Comparison of ENCODE assay signal across 10 mouse cellular contexts in the genomic region with DNA sequence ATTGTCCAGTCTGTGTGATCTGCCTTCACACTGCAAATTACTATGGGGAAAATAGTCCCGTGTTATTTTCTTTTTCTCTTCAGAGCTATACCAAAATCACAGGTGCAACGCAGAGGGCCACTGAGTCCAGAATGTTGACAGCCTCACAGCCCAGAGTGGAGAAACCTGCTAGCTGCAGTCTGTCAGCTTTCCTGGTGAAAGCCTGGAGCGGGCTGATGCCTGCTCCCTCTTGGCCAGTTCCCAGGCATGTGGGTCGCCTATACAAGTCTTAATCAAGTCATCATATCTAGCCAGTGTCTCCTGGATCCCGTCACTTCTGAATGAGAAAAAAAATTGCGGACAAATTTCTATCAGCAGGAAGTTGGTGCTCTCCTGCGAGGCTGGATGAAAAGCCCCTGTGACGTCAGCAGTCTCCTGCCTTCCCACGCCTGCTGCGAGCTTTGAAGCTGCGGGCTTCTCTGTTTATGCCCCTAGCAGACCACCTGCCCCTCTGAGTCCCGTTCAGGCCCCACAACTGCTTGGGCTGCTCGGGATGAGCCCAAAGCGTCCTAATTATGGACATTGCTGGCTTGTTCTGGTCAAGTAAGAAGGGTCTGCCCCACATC.
DNase-seq lines count a peak whose midpoint lies in the region; ATAC-seq lines count a peak whose summit lies in the region.
"Had no signal": no experiment of that assay in that cellular context is flagged by ENCODE, and none has a peak within 500 bp of the region (broad histone marks: within the 10 kb centered on the region; RNA-seq: fewer than 3 reads in every experiment).

No protein-coding gene starts in this region.

- ATAC-seq in kidney, embryonic 15.5 days (replicated peaks; ENCODE audit: low FRiP score): no peak
- ATAC-seq in hindbrain, embryonic 16.5 days: peak; percentile 62
- peak; percentile 51; the same call in 1 of the 2 replicates for ATAC-seq in neural tube, embryonic 13.5 days (ENCODE audit: low read depth)

- H3K4me1 ChIP-seq in kidney, embryonic 15.5 days: peaks cover 24% of the 10 kb centered on the region
- peaks cover 13% of the 10 kb centered on the region for H3K4me1 ChIP-seq in hindbrain, embryonic 16.5 days (ENCODE audit: control insufficient read depth, insufficient read depth, low read depth, low read length)
- H3K4me1 ChIP-seq in neural tube, embryonic 13.5 days (replicated peaks): peaks cover 30% of the 10 kb centered on the region

- H3K4me3 ChIP-seq in kidney, embryonic 15.5 days (replicated peaks): peak overlapping the region; percentile 19; the same call in 1 of the 2 replicates
- H3K4me3 ChIP-seq in hindbrain, embryonic 16.5 days (ENCODE audit: low read length): peak overlapping the region; percentile 33
- H3K4me3 ChIP-seq in neural tube, embryonic 13.5 days: peak overlapping the region; percentile 27
- H3K4me3 ChIP-seq: erythroblast, embryonic 14.5 days; megakaryocyte, embryonic 14.5 days had no signal

- H3K4me2 ChIP-seq in kidney, embryonic 15.5 days: peak overlapping the region; percentile 53
- peak overlapping the region; percentile 73 for H3K4me2 ChIP-seq in hindbrain, embryonic 16.5 days (ENCODE audit: low read length)
- H3K4me2 ChIP-seq in neural tube, embryonic 13.5 days: peak overlapping the region; percentile 61

- H3K27ac ChIP-seq in kidney, embryonic 15.5 days: no peak overlapping the region
- H3K27ac ChIP-seq in hindbrain, embryonic 16.5 days (ENCODE audit: low read depth, low read length): no peak overlapping the region
- no peak overlapping the region for H3K27ac ChIP-seq in neural tube, embryonic 13.5 days (replicated peaks)

- no peaks in the 10 kb centered on the region for H3K36me3 ChIP-seq in kidney, embryonic 15.5 days
- H3K36me3 ChIP-seq in hindbrain, embryonic 16.5 days (ENCODE audit: control insufficient read depth, insufficient read depth, low read length): no peaks in the 10 kb centered on the region
- no peaks in the 10 kb centered on the region for H3K36me3 ChIP-seq in neural tube, embryonic 13.5 days

- H3K9me3 ChIP-seq in kidney, embryonic 15.5 days (replicated peaks): no peaks in the 10 kb centered on the region
- H3K9me3 ChIP-seq in hindbrain, embryonic 16.5 days (ENCODE audit: control insufficient read depth, low read length): no peaks in the 10 kb centered on the region
- no peaks in the 10 kb centered on the region for H3K9me3 ChIP-seq in neural tube, embryonic 13.5 days
- H3K9me3 ChIP-seq: megakaryocyte, embryonic 14.5 days had no signal

- no peak for DNase-seq in kidney, postnatal 36 days
- peak; percentile 72 for DNase-seq in embryo, embryonic 9.5 days (ENCODE audit: extremely low spot score)
- DNase-seq in yolk sac, embryonic 10.5 days (ENCODE audit: low spot score): no peak
- no peak for DNase-seq in natural killer cell, adult 2 months (ENCODE audit: low spot score in 2 of 2)
- no peak for DNase-seq in gastrocnemius, adult 18-20 months (ENCODE audit: low spot score)

- H3K9ac ChIP-seq in kidney, embryonic 15.5 days: no peak overlapping the region
- H3K9ac ChIP-seq in hindbrain, embryonic 16.5 days (ENCODE audit: low read depth, low read length): peak overlapping the region; percentile 57
- H3K9ac ChIP-seq in neural tube, embryonic 13.5 days: peak overlapping the region; percentile 47; the same call in 1 of the 2 replicates

- WGBS in kidney, embryonic 15.5 days: 18% methylated on average over 14 of the region's 14 CpGs
- 2% methylated on average over 14 of the region's 14 CpGs for WGBS in hindbrain, embryonic 16.5 days
- WGBS in neural tube, embryonic 13.5 days: 4% methylated on average over 14 of the region's 14 CpGs

- peaks cover 17% of the 10 kb centered on the region; the same call in 1 of the 2 replicates for H3K27me3 ChIP-seq in kidney, embryonic 15.5 days
- peaks cover 10% of the 10 kb centered on the region for H3K27me3 ChIP-seq in hindbrain, embryonic 16.5 days (replicated peaks; ENCODE audit: control insufficient read depth, insufficient read depth, low read length)
- H3K27me3 ChIP-seq in neural tube, embryonic 13.5 days: peaks cover 54% of the 10 kb centered on the region
- H3K27me3 ChIP-seq: megakaryocyte, embryonic 14.5 days had no signal
